Mouse (Mus musculus): Measurements from ENCODE around the gene Vav3. TPM values are rescaled to one million over a fixed set of nuclear protein-coding genes. Genes with fewer than 3 reads are reported as not detected.

The Vav3 gene
- total RNA-seq, 2 experiments from 2014 or later, result 2.9 to 4.6 TPM

GRCm38 (mm10) chr3:109731592-109732230 lies 391.3 kb downstream of the Vav3 start:
- intact Hi-C loops (cut with DNase I; ENCODE audit: low total_unique reads), result no loop called here
- no peak for DNase-seq

- no peak for DNase-seq
- intact Hi-C loops (cut with DNase I; ENCODE audit: low total_unique reads), result no loop called here
These were observed 392.1 kb downstream of the Vav3 start for GRCm38 (mm10) chr3:109732327-109733182.

Other genes with a start within 250 kb of the Vav3 start
- 1 to 10 TPM; 6.3 to 8.0 TPM for gene Slc25a24, start 217.5 kb upstream of the Vav3 start, total RNA-seq (2021)